Comparison of ENCODE assay signal across 13 mouse cellular contexts in genomic region chr5:87642787-87643186, GRCm38 (mm10). TPM values are rescaled to one million over a fixed set of nuclear protein-coding genes. Genes with fewer than 3 reads are reported as not detected.
DNase-seq lines count a peak whose midpoint lies in the region; ATAC-seq and TF ChIP-seq lines count a peak whose summit lies in the region.
"Had no signal": no experiment of that assay in that cellular context is flagged by ENCODE, and none has a peak within 500 bp of the region (broad histone marks: within the 10 kb centered on the region; RNA-seq: fewer than 3 reads in every experiment).

No protein-coding gene starts in this region.

- no peaks in the 10 kb centered on the region for H3K36me3 ChIP-seq in intestine, postnatal 0 days (ENCODE audit: control insufficient read depth, insufficient read depth)
- H3K36me3 ChIP-seq: liver, embryonic 15.5 days had no signal

- no peak for ATAC-seq in intestine, postnatal 0 days
- no peak for ATAC-seq in CD4-positive, CD25-positive, alpha-beta regulatory T cell, adult 4 months

- no peak overlapping the region for H3K9ac ChIP-seq in intestine, postnatal 0 days (ENCODE audit: low read depth, low read length)
- H3K9ac ChIP-seq: liver, embryonic 15.5 days had no signal

- no peaks in the 10 kb centered on the region for H3K4me1 ChIP-seq in intestine, postnatal 0 days (replicated peaks; ENCODE audit: control insufficient read depth, insufficient read depth, low read length)
- H3K4me1 ChIP-seq: liver, embryonic 15.5 days had no signal

- H3K27ac ChIP-seq in intestine, postnatal 0 days (ENCODE audit: low read depth, low read length): no peak overlapping the region
- H3K27ac ChIP-seq: liver, embryonic 15.5 days had no signal

- H3K27me3 ChIP-seq in intestine, postnatal 0 days (replicated peaks; ENCODE audit: control insufficient read depth, insufficient read depth, low read length): no peaks in the 10 kb centered on the region
- H3K27me3 ChIP-seq: liver, embryonic 15.5 days had no signal

- no peak overlapping the region for H3K4me3 ChIP-seq in intestine, postnatal 0 days (ENCODE audit: low read depth, low read length)
- H3K4me3 ChIP-seq: liver, embryonic 15.5 days had no signal

- intact Hi-C loops in left cerebral cortex, postnatal 4 days (cut with DNase I): no loop called here

- no peak overlapping the region for H3K4me2 ChIP-seq in intestine, postnatal 0 days (replicated peaks; ENCODE audit: low read depth)
- H3K4me2 ChIP-seq: liver, embryonic 15.5 days had no signal

- no peaks in the 10 kb centered on the region for H3K9me3 ChIP-seq in intestine, postnatal 0 days (ENCODE audit: control insufficient read depth)

- peak; percentile 21 for DNase-seq in adrenal gland, adult 2 months
- DNase-seq in adrenal gland, postnatal 4 days (ENCODE audit: low spot score in 2 of 2): no peak
- DNase-seq in left cerebral cortex, adult 18-20 months (ENCODE audit: low spot score in 2 of 2): peak; percentile 6 to 16
- DNase-seq in left cerebral cortex, postnatal 4 days: no peak
- DNase-seq in 416B (ENCODE audit: low read depth): peak; percentile 39
- DNase-seq in B cell, adult 2 months: no peak
- DNase-seq: heart, adult 18-20 months; thymus, postnatal 36 days had no signal

- TF ChIP-seq CTCF in intestine, postnatal 0 days (IDR thresholded peaks at IDR 0.05; ENCODE audit: low read depth): peak; percentile 72

RNA-seq across cellular contexts. Expression of gene Csn1s1, which starts 23.2 kb away (rescaled TPM):
- not detected for total RNA-seq in adrenal gland, adult 2 months (2021)
- not detected in 2 replicates for polyA plus RNA-seq in adrenal gland, adult 2 months (2012; rRNA removed)
- not detected for total RNA-seq in adrenal gland, postnatal 4 days (2021)
- total RNA-seq in left cerebral cortex, adult 18-20 months (2021): not detected
- not detected for total RNA-seq in left cerebral cortex, postnatal 4 days (2021)
- polyA plus RNA-seq in intestine, postnatal 0 days (2015; fragmentation: Nextera tagmentation; extraction: Ambion mirVana): 0.78 and 2.9 TPM in 2 replicates
- polyA plus RNA-seq in CD4-positive, CD25-positive, alpha-beta regulatory T cell, adult 4 months (2017; shearing (Covaris generic)): not detected
- total RNA-seq: heart, adult 18-20 months; neutrophil, adult 5-6 weeks had no signal
- polyA plus RNA-seq: C2C12; liver, embryonic 15.5 days had no signal

RNA-seq across cellular contexts. Expression of gene Sult1e1, which starts 51.4 kb away (rescaled TPM):
- total RNA-seq in adrenal gland, adult 2 months (2021): 1 to 10 TPM in 1 of 2 experiments, under 1 TPM in 1; 0.84 to 3.9 TPM
- not detected in 2 replicates for polyA plus RNA-seq in adrenal gland, adult 2 months (2012; rRNA removed)
- total RNA-seq in adrenal gland, postnatal 4 days (2021): under 1 TPM; 0.31 to 0.59 TPM
- total RNA-seq in left cerebral cortex, adult 18-20 months (2021): not detected
- total RNA-seq in left cerebral cortex, postnatal 4 days (2021): not detected
- polyA plus RNA-seq in intestine, postnatal 0 days (2015; fragmentation: Nextera tagmentation; extraction: Ambion mirVana): not detected in 2 replicates
- not detected for polyA plus RNA-seq in CD4-positive, CD25-positive, alpha-beta regulatory T cell, adult 4 months (2017; shearing (Covaris generic))
- total RNA-seq: neutrophil, adult 5-6 weeks had no signal
- polyA plus RNA-seq: C2C12; liver, embryonic 15.5 days had no signal

RNA-seq across cellular contexts. Expression of gene Csn2, which starts 56.6 kb away (rescaled TPM):
- not detected for total RNA-seq in adrenal gland, adult 2 months (2021)
- polyA plus RNA-seq in adrenal gland, adult 2 months (2012; rRNA removed): not detected in 2 replicates
- total RNA-seq in adrenal gland, postnatal 4 days (2021): not detected
- not detected for total RNA-seq in left cerebral cortex, adult 18-20 months (2021)
- total RNA-seq in left cerebral cortex, postnatal 4 days (2021): not detected
- polyA plus RNA-seq in intestine, postnatal 0 days (2015; fragmentation: Nextera tagmentation; extraction: Ambion mirVana): 2.4 and 8.2 TPM in 2 replicates
- not detected for polyA plus RNA-seq in CD4-positive, CD25-positive, alpha-beta regulatory T cell, adult 4 months (2017; shearing (Covaris generic))
- total RNA-seq: heart, adult 18-20 months; neutrophil, adult 5-6 weeks had no signal
- polyA plus RNA-seq: C2C12; liver, embryonic 15.5 days had no signal

Comparison
In these comparisons a context has a peak if more than half of its experiments do, and no peak if none do; other contexts are left out.
1. DNase-seq: peak in adrenal gland, adult 2 months (single experiment), left cerebral cortex, adult 18-20 months (2 of 2) and 416B (single experiment); none in adrenal gland, postnatal 4 days (0 of 2), left cerebral cortex, postnatal 4 days (single experiment) and B cell, adult 2 months (0 of 2).